Mouse (Mus musculus) spleen, adult 2 months (tissue): ENCODE data around the gene Lce1m. TPM values are rescaled to one million over a fixed set of nuclear protein-coding genes. Genes with fewer than 3 reads are reported as not detected.

Source experiments
- DNase-seq, 2 experiments: peaks; one replicate each; pipeline versions ENCODE4 v3.0.0 to v3.0.0-alpha.2; 2012 to 2021; ENCODE audit warnings: low spot score in 2 of 2, low read depth in 1 of 2
- H3K27ac ChIP-seq: fragments of 200-500 bp; 2 replicates; pipeline ENCODE4 v1.5.1; 2012; ENCODE audit warnings: low read length, inconsistent platforms; ENCODE audit not compliant: insufficient read depth
- H3K27me3 ChIP-seq: fragments of 200-500 bp; 2 replicates; pipeline ENCODE4 v1.6.1; 2012; ENCODE audit warnings: mild to moderate bottlenecking, moderate library complexity, low read length, inconsistent platforms; ENCODE audit not compliant: control insufficient read depth, insufficient read depth
- H3K36me3 ChIP-seq: fragments of 200-500 bp; 2 replicates; pipeline ENCODE4 v1.6.1; 2012; ENCODE audit warnings: mild to moderate bottlenecking, low read length, inconsistent platforms; ENCODE audit not compliant: control insufficient read depth, insufficient read depth
- H3K4me1 ChIP-seq: fragments of 200-500 bp; 2 replicates; pipeline ENCODE4 v1.6.1; 2011; ENCODE audit warnings: inconsistent platforms; ENCODE audit not compliant: control insufficient read depth, insufficient read depth, insufficient read length
- H3K4me3 ChIP-seq: fragments of 200-500 bp; 2 replicates; pipeline ENCODE4 v1.5.1; 2011; ENCODE audit warnings: mild to moderate bottlenecking, inconsistent platforms; ENCODE audit not compliant: insufficient read depth, insufficient read length; ENCODE audit errors: extremely low read depth
- CTCF ChIP-seq: fragments of 200-500 bp; IDR thresholded peaks from 2 replicates; pipeline ENCODE4 v1.5.1; 2011; ENCODE audit warnings: mild to moderate bottlenecking, inconsistent platforms; ENCODE audit not compliant: insufficient read depth, insufficient read length, insufficient replicate concordance; ENCODE audit errors: extremely low read depth
- POLR2A ChIP-seq: fragments of 200-500 bp; IDR thresholded peaks from 2 replicates; pipeline ENCODE4 v1.6.1; 2011; ENCODE audit warnings: low read depth, low read length, inconsistent platforms
- WGBS: fragments of 180-500 bp; shearing (Covaris S2); methylation state at CpG from one replicate; pipeline ENCODE4 v1.1.7; 2018; 5-methylcytosine and 5-hydroxymethylcytosine counted together
- polyA plus RNA-seq: library from polyadenylated mRNA; depleted of rRNA; stranded (reverse); fragments of >200 nt; gene quantifications from 2 replicates; pipeline ENCODE4 v1.2.3, GENCODE M21; 2012

The Lce1m gene
- polyA plus RNA-seq, 1 experiment = not detected

- H3K27ac ChIP-seq = no peak overlapping the region
- H3K4me1 ChIP-seq = no peaks in the 10 kb centered on the region
- DNase-seq = no peak
- no peak overlapping the region for H3K4me3 ChIP-seq
- no peaks in the 10 kb centered on the region for H3K36me3 ChIP-seq
- 89% methylated on average over 1 of the region's 1 CpGs for WGBS
- no peaks in the 10 kb centered on the region for H3K27me3 ChIP-seq
- TF ChIP-seq POLR2A (no peak), CTCF (no peak)
These were observed 2.3 kb upstream of the Lce1m start for GRCm38 (mm10) chr3:93021171-93021570.

- Histone ChIP-seq H3K4me3 (no peak within 1 kb of the TSS), H3K4me1 (no peaks in the 10 kb centered on the region), H3K27me3 (no peaks in the 10 kb centered on the region), H3K36me3 (no peaks in the 10 kb centered on the region), H3K27ac (no peak within 1 kb of the TSS)
- TF ChIP-seq POLR2A = no peak
- TF ChIP-seq CTCF = no peak
- no peak for DNase-seq
- WGBS = 54% methylated on average over 4 of the region's 4 CpGs
These were observed 3.3 kb downstream of the Lce1m start, which contains the start of gene Crct1 for GRCm38 (mm10) chr3:93015460-93016104. Gene Crct1 (minus strand): TSS chr3:93015687.

GRCm38 (mm10) chr3:93014871-93015270 is 4.0 kb downstream of the Lce1m start:
- no peaks in the 10 kb centered on the region for H3K4me1 ChIP-seq
- TF ChIP-seq CTCF (no peak), POLR2A (no peak)
- WGBS = 42% methylated on average over 5 of the region's 5 CpGs

GRCm38 (mm10) chr3:93014378-93014801 is 4.5 kb downstream of the Lce1m start:
- no peak overlapping the region for H3K4me3 ChIP-seq
- 4% methylated on average over 24 of the region's 24 CpGs for WGBS
- no peak for DNase-seq
- TF ChIP-seq CTCF = no peak
- no peak for TF ChIP-seq POLR2A
- no peaks in the 10 kb centered on the region for H3K27me3 ChIP-seq
- H3K27ac ChIP-seq = no peak overlapping the region
- H3K4me1 ChIP-seq = no peaks in the 10 kb centered on the region
- no peaks in the 10 kb centered on the region for H3K36me3 ChIP-seq

More at GRCm38 (mm10) chr3:93014871-93015270, 4.0 kb downstream of the Lce1m start:
- H3K27ac ChIP-seq = no peak overlapping the region
- no peaks in the 10 kb centered on the region for H3K36me3 ChIP-seq
- no peaks in the 10 kb centered on the region for H3K27me3 ChIP-seq
- no peak overlapping the region for H3K4me3 ChIP-seq
- DNase-seq = no peak

GRCm38 (mm10) chr3:93002843-93003242 is 16.0 kb downstream of the Lce1m start:
- H3K27me3 ChIP-seq = no peaks in the 10 kb centered on the region
- no peak overlapping the region for H3K27ac ChIP-seq
- TF ChIP-seq POLR2A = no peak
- TF ChIP-seq CTCF = no peak
- H3K36me3 ChIP-seq = no peaks in the 10 kb centered on the region
- DNase-seq = no peak
- WGBS = 79% methylated on average over 4 of the region's 4 CpGs
- no peaks in the 10 kb centered on the region for H3K4me1 ChIP-seq
- no peak overlapping the region for H3K4me3 ChIP-seq

GRCm38 (mm10) chr3:93000621-93001020 is 18.2 kb downstream of the Lce1m start:
- Histone ChIP-seq H3K27ac (no peak overlapping the region), H3K36me3 (no peaks in the 10 kb centered on the region), H3K27me3 (no peaks in the 10 kb centered on the region), H3K4me3 (no peak overlapping the region), H3K4me1 (no peaks in the 10 kb centered on the region)
- no peak for DNase-seq
- WGBS = 70% methylated on average over 3 of the region's 3 CpGs
- TF ChIP-seq POLR2A = no peak
- TF ChIP-seq CTCF = no peak

- H3K4me3 ChIP-seq = no peak overlapping the region
- H3K36me3 ChIP-seq = no peaks in the 10 kb centered on the region
- no peaks in the 10 kb centered on the region for H3K4me1 ChIP-seq
- TF ChIP-seq CTCF (peak; percentile 31; the same call in 1 of the 2 replicates), POLR2A (no peak)
- WGBS = 8% methylated on average over 7 of the region's 7 CpGs
- H3K27me3 ChIP-seq = no peaks in the 10 kb centered on the region
- DNase-seq = no peak
- no peak overlapping the region for H3K27ac ChIP-seq
These were observed 20.2 kb downstream of the Lce1m start for GRCm38 (mm10) chr3:92998691-92999090.
